Mouse (Mus musculus): Measurements from ENCODE around the gene 4933428M09Rik.
"Not testable (repeated sequence)": the region's sequence is repeated elsewhere in the genome, so short reads cannot be mapped to it uniquely, and the experiment has no call there.

DNA sequence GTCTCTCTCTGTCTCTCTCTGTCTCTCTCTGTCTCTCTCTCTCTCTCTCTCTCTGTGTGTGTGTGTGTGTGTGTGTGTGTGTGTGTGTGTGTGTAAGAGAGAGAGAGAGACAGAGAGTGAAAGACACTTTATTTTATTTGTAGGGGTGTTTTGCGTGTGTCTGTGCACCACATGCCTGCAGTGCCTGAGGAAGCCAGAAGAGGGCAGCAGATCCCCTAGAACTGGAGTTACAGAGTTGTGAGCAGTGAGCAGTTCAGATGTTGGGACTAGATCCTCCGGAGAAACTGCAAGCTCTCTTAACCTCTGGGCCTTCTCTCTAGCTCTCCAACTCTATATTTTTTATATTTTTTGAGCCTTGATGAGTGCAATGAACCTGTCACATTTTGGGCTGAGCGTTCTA, 12.5 kb downstream of the 4933428M09Rik start:
- TF ChIP-seq FLI1 (IDR thresholded peaks at IDR 0.05; ENCODE audit: low read length); GATA1 (IDR thresholded peaks at IDR 0.05; ENCODE audit: borderline replicate concordance, low read length): not testable (repeated sequence)
